Mouse (Mus musculus) stomach, embryonic 16.5 days (tissue): ENCODE results near the gene Yif1b. TPM values are rescaled to one million over a fixed set of nuclear protein-coding genes. Genes with fewer than 3 reads are reported as not detected.
"Not testable (repeated sequence)": the region's sequence is repeated elsewhere in the genome, so short reads cannot be mapped to it uniquely, and the experiment has no call there.

ENCODE experiments used
- ATAC-seq: fragments of 200-750 bp; cut with Nextera tagmentation; 2 replicates; pipeline ENCODE4 v1.8.0; 2017; ENCODE audit warnings: moderate number of reproducible peaks, moderate TSS enrichment; ENCODE audit not compliant: insufficient read depth, low FRiP score
- H3K27ac ChIP-seq: fragments of 300-500 bp; sonication (generic); 2 replicates; pipeline ENCODE4 v1.5.1; 2014; ENCODE audit warnings: low read length
- H3K27me3 ChIP-seq: fragments of 300-500 bp; sonication (generic); 2 replicates; pipeline ENCODE4 v1.6.1; 2014; ENCODE audit warnings: low read length, control low read depth, mixed read lengths; ENCODE audit not compliant: control insufficient read depth, insufficient read depth
- H3K36me3 ChIP-seq: fragments of 300-500 bp; sonication (generic); 2 replicates; pipeline ENCODE4 v1.6.1; 2014; ENCODE audit warnings: low read length; ENCODE audit not compliant: control insufficient read depth, insufficient read depth
- H3K4me1 ChIP-seq: fragments of 300-500 bp; sonication (generic); 2 replicates; pipeline ENCODE4 v1.6.1; 2014; ENCODE audit warnings: low read length, control low read depth, mixed read lengths; ENCODE audit not compliant: control insufficient read depth, insufficient read depth
- H3K4me2 ChIP-seq: fragments of 300-500 bp; sonication (generic); 2 replicates; pipeline ENCODE4 v1.6.1; 2014; ENCODE audit warnings: low read depth, low read length, mixed read lengths
- H3K4me3 ChIP-seq: fragments of 300-500 bp; sonication (generic); replicated peaks from 2 replicates; pipeline ENCODE4 v1.5.1; 2014; ENCODE audit warnings: mild to moderate bottlenecking, low read length
- H3K9ac ChIP-seq: fragments of 300-500 bp; sonication (generic); 2 replicates; pipeline ENCODE4 v1.6.1; 2014; ENCODE audit warnings: low read length
- H3K9me3 ChIP-seq: fragments of 300-500 bp; sonication (generic); replicated peaks from 2 replicates; pipeline ENCODE4 v1.6.1; 2016; ENCODE audit warnings: low read length, control low read depth; ENCODE audit not compliant: control insufficient read depth
- WGBS: fragments of 180-500 bp; shearing (Covaris S2); extraction: QIAGEN DNeasy Blood & Tissue Kit; methylation state at CpG from one replicate; pipeline ENCODE4 v1.1.7; 2014; 5-methylcytosine and 5-hydroxymethylcytosine counted together
- polyA plus RNA-seq: library from polyadenylated mRNA; unstranded; fragments of >200 nt; fragmentation: Nextera tagmentation; extraction: Ambion mirVana; gene quantifications from 2 replicates; pipeline ENCODE4 v1.2.1, GENCODE M21; 2015

Yif1b gene
- 89.4 and 92.2 TPM in 2 replicates for polyA plus RNA-seq

GRCm38 (mm10) chr7:29238019-29238967 is at the start of gene Yif1b:
Yif1b (plus strand) TSS chr7:29238329.
- Histone ChIP-seq H3K4me1 (peaks cover 6% of the 10 kb centered on the region; the same call in 1 of the 2 replicates), H3K4me2 (peak within 1 kb of the TSS; percentile 83), H3K4me3 (peak within 1 kb of the TSS; percentile 68), H3K9ac (peak within 1 kb of the TSS; percentile 82), H3K27me3 (no peaks in the 10 kb centered on the region), H3K27ac (peak within 1 kb of the TSS; percentile 93), H3K9me3 (0 out of 2 replicates have a peak, but pooled peaks cover 4% of the 10 kb centered on the region), H3K36me3 (no peaks in the 10 kb centered on the region)
- ATAC-seq = peak; percentile 98
- WGBS = under 1% methylated on average over 60 of the region's 60 CpGs

GRCm38 (mm10) chr7:29194230-29194629 is 43.9 kb upstream of the Yif1b start:
- H3K4me3 ChIP-seq, H3K9ac ChIP-seq, H3K9me3 ChIP-seq, H3K36me3 ChIP-seq, H3K27me3 ChIP-seq, H3K4me2 ChIP-seq, H3K27ac ChIP-seq, H3K4me1 ChIP-seq: not testable (repeated sequence)
- peak; percentile 41; the same call in 1 of the 2 replicates for ATAC-seq
- WGBS = 69% methylated on average over 1 of the region's 1 CpGs

- no peaks in the 10 kb centered on the region for H3K36me3 ChIP-seq
- no peak overlapping the region for H3K9ac ChIP-seq
- no peaks in the 10 kb centered on the region for H3K9me3 ChIP-seq
- no peak overlapping the region for H3K4me3 ChIP-seq
- H3K27me3 ChIP-seq = no peaks in the 10 kb centered on the region
- WGBS = 70% methylated on average over 6 of the region's 6 CpGs
- H3K27ac ChIP-seq = no peak overlapping the region
- H3K4me1 ChIP-seq = no peaks in the 10 kb centered on the region
- ATAC-seq = no peak
- no peak overlapping the region for H3K4me2 ChIP-seq
Observed at GRCm38 (mm10) chr7:29202577-29202976, 35.6 kb upstream of the Yif1b start.

GRCm38 (mm10) chr7:29211013-29211412 is 27.1 kb upstream of the Yif1b start:
- H3K36me3 ChIP-seq, H3K27me3 ChIP-seq, H3K4me1 ChIP-seq, H3K9me3 ChIP-seq: not testable (repeated sequence)
- whole genome bisulfite sequencing = 17% methylated on average over 15 of the region's 15 CpGs
- peak; percentile 55 for ATAC-seq
- Histone ChIP-seq H3K4me2 (peak overlapping the region; percentile 55), H3K4me3 (peak overlapping the region; percentile 40), H3K27ac (peak overlapping the region; percentile 66), H3K9ac (peak overlapping the region; percentile 49; the same call in 1 of the 2 replicates)

- H3K27me3 ChIP-seq = no peaks in the 10 kb centered on the region
- H3K9me3 ChIP-seq = peaks cover 7% of the 10 kb centered on the region; the same call in 1 of the 2 replicates
- H3K36me3 ChIP-seq = no peaks in the 10 kb centered on the region
- peak overlapping the region; percentile 55 for H3K4me2 ChIP-seq
- H3K4me3 ChIP-seq = peak overlapping the region; percentile 40
- H3K4me1 ChIP-seq = peaks cover 5% of the 10 kb centered on the region; the same call in 1 of the 2 replicates
- H3K27ac ChIP-seq = peak overlapping the region; percentile 66
- peak; percentile 90 for ATAC-seq
- H3K9ac ChIP-seq = peak overlapping the region; percentile 49
- 5% methylated on average over 34 of the region's 34 CpGs for WGBS
Observed at GRCm38 (mm10) chr7:29211415-29212198, 26.5 kb upstream of the Yif1b start.

GRCm38 (mm10) chr7:29212199-29212765 is 25.8 kb upstream of the Yif1b start:
- no peaks in the 10 kb centered on the region for H3K27me3 ChIP-seq
- peak overlapping the region; percentile 55 for H3K4me2 ChIP-seq
- H3K9me3 ChIP-seq = peaks cover 7% of the 10 kb centered on the region; the same call in 1 of the 2 replicates
- peak overlapping the region; percentile 40 for H3K4me3 ChIP-seq
- ATAC-seq = no peak
- H3K27ac ChIP-seq = peak overlapping the region; percentile 66; the same call in 1 of the 2 replicates
- 18% methylated on average over 26 of the region's 26 CpGs for whole genome bisulfite sequencing
- H3K4me1 ChIP-seq = peaks cover 5% of the 10 kb centered on the region; the same call in 1 of the 2 replicates
- no peaks in the 10 kb centered on the region for H3K36me3 ChIP-seq
- H3K9ac ChIP-seq = peak overlapping the region; percentile 49; the same call in 1 of the 2 replicates

GRCm38 (mm10) chr7:29212775-29213560 is 25.2 kb upstream of the Yif1b start:
- 20% methylated on average over 40 of the region's 40 CpGs for WGBS
- not testable (repeated sequence) for H3K4me1 ChIP-seq, H3K36me3 ChIP-seq, H3K9ac ChIP-seq, H3K9me3 ChIP-seq, H3K27me3 ChIP-seq, H3K4me3 ChIP-seq, H3K27ac ChIP-seq, ATAC-seq
- 0 out of 2 replicates have a peak overlapping the region, but pooled peaks have one; percentile 24 for H3K4me2 ChIP-seq

GRCm38 (mm10) chr7:29213675-29214082 is 24.4 kb upstream of the Yif1b start, which contains the start of gene Catsperg1:
Catsperg1 (minus strand) TSS chr7:29214035.
- Histone ChIP-seq H3K27ac (no peak within 1 kb of the TSS), H3K4me1 (peaks cover 5% of the 10 kb centered on the region; the same call in 1 of the 2 replicates), H3K4me3 (no peak within 1 kb of the TSS), H3K27me3 (no peaks in the 10 kb centered on the region), H3K4me2 (peak within 1 kb of the TSS; percentile 24), H3K9ac (no peak within 1 kb of the TSS), H3K36me3 (no peaks in the 10 kb centered on the region), H3K9me3 (peaks cover 7% of the 10 kb centered on the region; the same call in 1 of the 2 replicates)
- ATAC-seq = peak; percentile 39
- 8% methylated on average over 20 of the region's 20 CpGs for WGBS
